Mouse (Mus musculus) retina, postnatal 7 days (tissue): ENCODE results near the gene Gabarapl2.
"Not testable (repeated sequence)": the region's sequence is repeated elsewhere in the genome, so short reads cannot be mapped to it uniquely, and the experiment has no call there.

Experiments
- DNase-seq: peaks from one replicate; pipeline ENCODE4 v3.0.0-alpha.2; 2012; ENCODE audit warnings: low read depth, low spot score

Gabarapl2 gene

GRCm38 (mm10) chr8:111937184-111937583 lies 3.3 kb upstream of the Gabarapl2 start:
- DNase-seq = no peak

GRCm38 (mm10) chr8:111938076-111938985 lies 2.2 kb upstream of the Gabarapl2 start:
- DNase-seq = not testable (repeated sequence)

GRCm38 (mm10) chr8:111939516-111940142 lies 874 bp upstream of the Gabarapl2 start:
- DNase-seq = no peak

- no peak for DNase-seq
Measured at GRCm38 (mm10) chr8:111941101-111941454, 575 bp downstream of the Gabarapl2 start.

- no peak for DNase-seq
Measured at GRCm38 (mm10) chr8:111943544-111943943, 3.0 kb downstream of the Gabarapl2 start.

GRCm38 (mm10) chr8:111947144-111947543 lies 6.6 kb downstream of the Gabarapl2 start:
- no peak for DNase-seq

- no peak for DNase-seq
Measured at GRCm38 (mm10) chr8:111947954-111948353, 7.5 kb downstream of the Gabarapl2 start.

- no peak for DNase-seq
Measured at GRCm38 (mm10) chr8:111950846-111951245, 10.3 kb downstream of the Gabarapl2 start.

GRCm38 (mm10) chr8:111951317-111951716 lies 10.8 kb downstream of the Gabarapl2 start:
- no peak for DNase-seq

GRCm38 (mm10) chr8:111951936-111952335 lies 11.4 kb downstream of the Gabarapl2 start:
- DNase-seq = no peak

- DNase-seq = no peak
Measured at GRCm38 (mm10) chr8:111954844-111955594, 14.5 kb downstream of the Gabarapl2 start.

GRCm38 (mm10) chr8:111955879-111956278 lies 15.4 kb downstream of the Gabarapl2 start:
- DNase-seq = no peak

- no peak for DNase-seq
Measured at GRCm38 (mm10) chr8:111957231-111957630, 16.7 kb downstream of the Gabarapl2 start.

- no peak for DNase-seq
Measured at GRCm38 (mm10) chr8:111960591-111961321, 20.3 kb downstream of the Gabarapl2 start.

GRCm38 (mm10) chr8:111961330-111961729 lies 20.8 kb downstream of the Gabarapl2 start:
- DNase-seq = no peak

- DNase-seq = no peak
Measured at GRCm38 (mm10) chr8:111962589-111962988, 22.1 kb downstream of the Gabarapl2 start.

GRCm38 (mm10) chr8:111963091-111963490 lies 22.6 kb downstream of the Gabarapl2 start:
- no peak for DNase-seq

GRCm38 (mm10) chr8:111963546-111963945 lies 23.0 kb downstream of the Gabarapl2 start:
- no peak for DNase-seq

- no peak for DNase-seq
Measured at GRCm38 (mm10) chr8:111964351-111964750, 23.8 kb downstream of the Gabarapl2 start.

GRCm38 (mm10) chr8:111964849-111965561 lies 24.5 kb downstream of the Gabarapl2 start:
- DNase-seq = no peak
